ENCODE assay signal across 14 mouse cellular contexts in the genomic region with DNA sequence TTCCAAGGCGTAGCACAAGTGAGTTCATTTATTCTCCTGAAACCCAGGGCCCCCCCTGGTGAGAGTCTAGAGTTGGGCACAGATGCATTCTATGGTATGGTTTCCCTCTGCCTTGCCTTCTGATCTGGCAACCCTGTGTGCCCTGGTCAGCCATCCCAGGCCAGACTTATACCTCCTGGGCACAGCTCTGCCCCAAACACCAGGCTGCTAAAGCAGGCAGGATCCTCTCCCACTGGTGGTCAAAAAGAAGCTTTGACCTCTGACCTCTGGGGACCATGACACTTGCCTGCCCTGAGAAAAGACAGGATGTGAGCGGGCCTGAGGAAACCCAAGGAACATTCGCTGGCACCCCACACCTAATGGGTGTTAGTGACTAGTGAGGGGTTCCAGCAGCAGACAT.
DNase-seq lines count a peak whose midpoint lies in the region; ATAC-seq lines count a peak whose summit lies in the region.
"Had no signal": no experiment of that assay in that cellular context is flagged by ENCODE, and none has a peak within 500 bp of the region (broad histone marks: within the 10 kb centered on the region; RNA-seq: fewer than 3 reads in every experiment).

No protein-coding gene starts in this region.

- peaks cover 3% of the 10 kb centered on the region; the same call in 1 of the 2 replicates for H3K9me3 ChIP-seq in lung, embryonic 15.5 days
- H3K9me3 ChIP-seq in stomach, embryonic 15.5 days = no peaks in the 10 kb centered on the region
- H3K9me3 ChIP-seq: embryonic facial prominence, embryonic 15.5 days had no signal

- H3K27ac ChIP-seq in lung, embryonic 15.5 days = peak overlapping the region; percentile 93
- peak overlapping the region; percentile 84; the same call in 1 of the 2 replicates for H3K27ac ChIP-seq in stomach, embryonic 15.5 days
- H3K27ac ChIP-seq: forebrain, embryonic 13.5 days had no signal

- H3K4me1 ChIP-seq in lung, embryonic 15.5 days = peaks cover 83% of the 10 kb centered on the region
- peaks cover 28% of the 10 kb centered on the region for H3K4me1 ChIP-seq in stomach, embryonic 15.5 days
- H3K4me1 ChIP-seq: forebrain, embryonic 13.5 days had no signal

- intact Hi-C loops in heart, postnatal 10 days (cut with DNase I) = no loop called here

- peak; percentile 94 for DNase-seq in heart, adult 11 months
- no peak for DNase-seq in heart, postnatal 10 days
- peak; percentile 46 for DNase-seq in kidney, adult 18-20 months
- no peak for DNase-seq in kidney, postnatal 14 days
- DNase-seq in lung, postnatal 10 days = no peak
- no peak for DNase-seq in adrenal gland, adult 2 months
- DNase-seq: cerebellum, adult 8-10 months; right cerebral cortex, postnatal 14 days; thymus, postnatal 14 days had no signal

- no peak for ATAC-seq in lung, embryonic 15.5 days (ENCODE audit: borderline replicate concordance, extremely low read depth, low FRiP score, low TSS enrichment)
- ATAC-seq in stomach, embryonic 15.5 days (ENCODE audit: insufficient read depth, low FRiP score, low read depth) = no peak
- ATAC-seq: forebrain, embryonic 13.5 days had no signal

- no peak overlapping the region for H3K4me3 ChIP-seq in lung, embryonic 15.5 days
- no peak overlapping the region for H3K4me3 ChIP-seq in stomach, embryonic 15.5 days (replicated peaks)
- H3K4me3 ChIP-seq: embryonic facial prominence, embryonic 15.5 days; forebrain, embryonic 13.5 days had no signal

- H3K36me3 ChIP-seq in lung, embryonic 15.5 days = peaks cover 8% of the 10 kb centered on the region; the same call in 1 of the 2 replicates
- H3K36me3 ChIP-seq in stomach, embryonic 15.5 days = no peaks in the 10 kb centered on the region

- no peak overlapping the region for H3K9ac ChIP-seq in lung, embryonic 15.5 days
- no peak overlapping the region for H3K9ac ChIP-seq in stomach, embryonic 15.5 days
- H3K9ac ChIP-seq: embryonic facial prominence, embryonic 15.5 days; forebrain, embryonic 13.5 days had no signal

- H3K4me2 ChIP-seq in lung, embryonic 15.5 days = no peak overlapping the region
- no peak overlapping the region for H3K4me2 ChIP-seq in stomach, embryonic 15.5 days
- H3K4me2 ChIP-seq: embryonic facial prominence, embryonic 15.5 days; forebrain, embryonic 13.5 days had no signal

- WGBS in lung, embryonic 15.5 days = 87% methylated on average over 3 of the region's 3 CpGs
- WGBS in stomach, embryonic 15.5 days = 83% methylated on average over 3 of the region's 3 CpGs

- H3K27me3 ChIP-seq in lung, embryonic 15.5 days = no peaks in the 10 kb centered on the region
- H3K27me3 ChIP-seq in stomach, embryonic 15.5 days (replicated peaks) = no peaks in the 10 kb centered on the region
- H3K27me3 ChIP-seq: CH12.LX; embryonic facial prominence, embryonic 15.5 days; forebrain, embryonic 13.5 days had no signal

Comparison
In these comparisons a context has a peak if more than half of its experiments do, and no peak if none do; other contexts are left out.
1. DNase-seq: peak in heart, adult 11 months (single experiment) and kidney, adult 18-20 months (single experiment); none in heart, postnatal 10 days (0 of 2), kidney, postnatal 14 days (single experiment), lung, postnatal 10 days (single experiment) and adrenal gland, adult 2 months (single experiment).